Mouse (Mus musculus) midbrain, embryonic 13.5 days (tissue): ENCODE measurements at regions not wholly inside any gene's neighbourhood (a gene's known extent, or its start where the extent isn't known, plus 50 kb on each side); places are given as distances from the start of the nearest gene placed in this dataset.
A peak's percentile ranks its signal among the peaks of the same experiment; 100 is the strongest.

Experiments
- ATAC-seq: fragments of 200-750 bp; cut with Nextera tagmentation; 2 replicates; pipeline ENCODE4 v1.8.0; 2017; ENCODE audit warnings: mild to moderate bottlenecking, moderate TSS enrichment, moderate library complexity
- H3K27ac ChIP-seq: fragments of 300-500 bp; sonication (generic); 2 replicates; pipeline ENCODE4 v1.5.1; 2015; ENCODE audit warnings: inconsistent platforms, mild to moderate bottlenecking, moderate library complexity
- H3K27me3 ChIP-seq: fragments of 300-500 bp; sonication (generic); 2 replicates; pipeline ENCODE4 v1.6.1; 2015; ENCODE audit warnings: mild to moderate bottlenecking, inconsistent platforms
- H3K36me3 ChIP-seq: fragments of 300-500 bp; sonication (generic); 2 replicates; pipeline ENCODE4 v1.6.1; 2015; ENCODE audit warnings: mild to moderate bottlenecking, inconsistent platforms
- H3K4me1 ChIP-seq: fragments of 300-500 bp; sonication (generic); replicated peaks from 2 replicates; pipeline ENCODE4 v1.6.1; 2015; ENCODE audit warnings: inconsistent platforms
- H3K4me2 ChIP-seq: fragments of 300-500 bp; sonication (generic); replicated peaks from 2 replicates; pipeline ENCODE4 v1.6.1; 2015; ENCODE audit warnings: moderate library complexity, mild to moderate bottlenecking, inconsistent platforms
- H3K4me3 ChIP-seq: fragments of 300-500 bp; sonication (generic); replicated peaks from 2 replicates; pipeline ENCODE4 v1.5.1; 2015; ENCODE audit warnings: mild to moderate bottlenecking, inconsistent platforms
- H3K9ac ChIP-seq: fragments of 300-500 bp; sonication (generic); replicated peaks from 2 replicates; pipeline ENCODE4 v1.6.1; 2015; ENCODE audit warnings: mild to moderate bottlenecking, inconsistent platforms
- H3K9me3 ChIP-seq: fragments of 300-500 bp; sonication (generic); 2 replicates; pipeline ENCODE4 v1.6.1; 2016; ENCODE audit warnings: mild to moderate bottlenecking, inconsistent platforms
- WGBS: fragments of 180-500 bp; shearing (Covaris S2); methylation state at CpG from one replicate; pipeline ENCODE4 v1.1.7; 2015; 5-methylcytosine and 5-hydroxymethylcytosine counted together

GRCm38 (mm10) chr10:111686585-111686984 is 180.5 kb downstream of the Phlda1 start:
- 53% methylated on average over 5 of the region's 5 CpGs for WGBS
- Histone ChIP-seq H3K9ac (no peak overlapping the region), H3K4me3 (no peak overlapping the region), H3K36me3 (no peaks in the 10 kb centered on the region), H3K27me3 (no peaks in the 10 kb centered on the region), H3K9me3 (no peaks in the 10 kb centered on the region), H3K4me2 (no peak overlapping the region), H3K4me1 (no peaks in the 10 kb centered on the region), H3K27ac (no peak overlapping the region)
- ATAC-seq: peak; percentile 48; the same call in 1 of the 2 replicates

DNA sequence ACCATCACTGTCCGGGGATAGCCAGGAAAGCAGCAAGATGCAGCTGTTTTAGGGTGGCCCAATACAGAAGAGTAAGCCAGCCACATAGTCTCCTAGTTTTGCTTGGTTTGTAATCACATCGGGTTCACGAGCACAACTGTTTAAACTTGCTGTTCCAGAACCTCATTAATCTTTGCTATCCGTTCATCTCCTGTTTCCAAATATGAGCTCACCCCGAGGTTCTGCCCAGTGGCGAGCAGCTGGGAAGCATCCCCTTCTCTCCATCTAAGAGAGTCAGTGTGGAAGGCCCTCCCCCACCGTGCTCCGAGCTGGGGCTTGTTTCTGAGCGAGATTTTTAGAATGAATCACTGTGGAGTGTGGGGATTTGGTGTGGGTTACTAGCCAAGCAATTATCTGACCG is 183.5 kb downstream of the Phlda1 start:
- no peak for ATAC-seq
- no peak overlapping the region for H3K4me2 ChIP-seq
- H3K4me1 ChIP-seq: 0 out of 2 replicates have a peak, but pooled peaks cover 3% of the 10 kb centered on the region
- H3K4me3 ChIP-seq: no peak overlapping the region
- no peaks in the 10 kb centered on the region for H3K9me3 ChIP-seq
- H3K27me3 ChIP-seq: no peaks in the 10 kb centered on the region
- H3K9ac ChIP-seq: no peak overlapping the region
- WGBS: 79% methylated on average over 10 of the region's 10 CpGs
- no peak overlapping the region for H3K27ac ChIP-seq
- H3K36me3 ChIP-seq: no peaks in the 10 kb centered on the region

DNA sequence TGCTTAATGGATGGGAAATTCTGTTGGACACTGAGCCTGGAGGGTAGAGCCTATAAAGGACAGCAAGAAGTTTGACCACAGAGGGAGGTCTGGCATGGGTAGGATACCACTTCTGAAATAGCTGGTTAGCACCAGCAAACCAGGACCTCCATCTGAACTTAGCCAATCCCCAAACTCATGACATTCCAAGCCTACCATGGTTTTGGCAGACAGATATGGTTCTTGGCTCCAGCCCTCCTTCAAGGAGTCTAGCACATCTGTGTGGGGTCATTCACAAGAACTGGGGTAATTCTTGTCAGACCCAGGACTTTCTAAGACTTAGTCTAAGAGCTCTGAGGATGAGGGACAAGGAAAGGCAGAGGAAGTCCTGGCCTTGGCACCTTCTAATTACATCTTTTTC is 187.7 kb downstream of the Phlda1 start:
- no peak for ATAC-seq
- no peaks in the 10 kb centered on the region for H3K9me3 ChIP-seq
- peaks cover 8% of the 10 kb centered on the region; the same call in 1 of the 2 replicates for H3K4me1 ChIP-seq
- no peaks in the 10 kb centered on the region for H3K27me3 ChIP-seq
- H3K4me3 ChIP-seq: no peak overlapping the region
- no peak overlapping the region for H3K4me2 ChIP-seq
- no peaks in the 10 kb centered on the region for H3K36me3 ChIP-seq
- H3K27ac ChIP-seq: no peak overlapping the region
- H3K9ac ChIP-seq: no peak overlapping the region

- WGBS: 65% methylated on average over 6 of the region's 6 CpGs
- peak; percentile 50; the same call in 1 of the 2 replicates for ATAC-seq
- no peak overlapping the region for H3K9ac ChIP-seq
- H3K4me2 ChIP-seq: no peak overlapping the region
- H3K4me3 ChIP-seq: no peak overlapping the region
- no peaks in the 10 kb centered on the region for H3K9me3 ChIP-seq
- H3K27me3 ChIP-seq: no peaks in the 10 kb centered on the region
- no peaks in the 10 kb centered on the region for H3K36me3 ChIP-seq
- peak overlapping the region; percentile 41 for H3K27ac ChIP-seq
- H3K4me1 ChIP-seq: peaks cover 8% of the 10 kb centered on the region; the same call in 1 of the 2 replicates
These were observed 188.4 kb downstream of the Phlda1 start for GRCm38 (mm10) chr10:111694227-111695200.

- H3K9ac ChIP-seq: no peak overlapping the region
- no peaks in the 10 kb centered on the region for H3K36me3 ChIP-seq
- 90% methylated on average over 4 of the region's 4 CpGs for WGBS
- peaks cover 13% of the 10 kb centered on the region; the same call in 1 of the 2 replicates for H3K4me1 ChIP-seq
- H3K27ac ChIP-seq: no peak overlapping the region
- no peaks in the 10 kb centered on the region for H3K9me3 ChIP-seq
- no peaks in the 10 kb centered on the region for H3K27me3 ChIP-seq
- no peak overlapping the region for H3K4me2 ChIP-seq
- no peak for ATAC-seq
- H3K4me3 ChIP-seq: no peak overlapping the region
These were observed 190.1 kb downstream of the Phlda1 start for GRCm38 (mm10) chr10:111695918-111696760.

DNA sequence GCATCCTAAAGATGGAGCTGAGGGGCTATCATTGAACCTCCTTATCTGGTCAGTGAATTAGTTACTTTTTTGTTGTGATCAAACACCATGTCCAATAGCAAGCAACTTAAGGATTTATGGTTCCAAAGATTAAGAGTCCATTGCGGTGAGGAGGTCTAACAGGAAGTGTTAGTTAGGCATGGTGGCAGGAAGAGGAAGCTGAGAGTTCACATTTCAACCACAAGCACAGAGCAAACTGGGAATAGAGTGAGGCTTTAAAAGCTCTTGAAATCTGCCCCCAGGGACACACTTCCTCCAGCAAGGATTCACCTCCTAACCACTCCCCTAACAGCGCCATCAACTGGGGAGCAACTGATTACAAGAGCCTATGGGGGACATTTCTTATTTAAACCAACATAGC is 190.9 kb downstream of the Phlda1 start:
- no peak overlapping the region for H3K27ac ChIP-seq
- no peaks in the 10 kb centered on the region for H3K36me3 ChIP-seq
- H3K9ac ChIP-seq: no peak overlapping the region
- no peak overlapping the region for H3K4me3 ChIP-seq
- ATAC-seq: no peak
- WGBS: 89% methylated on average over 2 of the region's 2 CpGs
- no peak overlapping the region for H3K4me2 ChIP-seq
- H3K9me3 ChIP-seq: no peaks in the 10 kb centered on the region
- H3K4me1 ChIP-seq: peaks cover 13% of the 10 kb centered on the region; the same call in 1 of the 2 replicates
- no peaks in the 10 kb centered on the region for H3K27me3 ChIP-seq

- Histone ChIP-seq H3K27me3 (no peaks in the 10 kb centered on the region), H3K4me2 (no peak overlapping the region), H3K9ac (no peak overlapping the region), H3K27ac (peak overlapping the region; percentile 47), H3K4me3 (no peak overlapping the region), H3K36me3 (no peaks in the 10 kb centered on the region), H3K4me1 (peaks cover 8% of the 10 kb centered on the region; the same call in 1 of the 2 replicates), H3K9me3 (no peaks in the 10 kb centered on the region)
- 63% methylated on average over 16 of the region's 16 CpGs for WGBS
- ATAC-seq: peak; percentile 72
These were observed 193.7 kb downstream of the Phlda1 start for GRCm38 (mm10) chr10:111699557-111700508.

- H3K4me2 ChIP-seq: no peak overlapping the region
- H3K9ac ChIP-seq: no peak overlapping the region
- H3K9me3 ChIP-seq: peaks cover 3% of the 10 kb centered on the region
- no peaks in the 10 kb centered on the region for H3K36me3 ChIP-seq
- peaks cover 5% of the 10 kb centered on the region; the same call in 1 of the 2 replicates for H3K4me1 ChIP-seq
- no peak for ATAC-seq
- WGBS: 79% methylated on average over 3 of the region's 3 CpGs
- peak overlapping the region; percentile 30; the same call in 1 of the 2 replicates for H3K27ac ChIP-seq
- H3K4me3 ChIP-seq: no peak overlapping the region
- no peaks in the 10 kb centered on the region for H3K27me3 ChIP-seq
These were observed 194.5 kb downstream of the Phlda1 start for GRCm38 (mm10) chr10:111700570-111700969.

DNA sequence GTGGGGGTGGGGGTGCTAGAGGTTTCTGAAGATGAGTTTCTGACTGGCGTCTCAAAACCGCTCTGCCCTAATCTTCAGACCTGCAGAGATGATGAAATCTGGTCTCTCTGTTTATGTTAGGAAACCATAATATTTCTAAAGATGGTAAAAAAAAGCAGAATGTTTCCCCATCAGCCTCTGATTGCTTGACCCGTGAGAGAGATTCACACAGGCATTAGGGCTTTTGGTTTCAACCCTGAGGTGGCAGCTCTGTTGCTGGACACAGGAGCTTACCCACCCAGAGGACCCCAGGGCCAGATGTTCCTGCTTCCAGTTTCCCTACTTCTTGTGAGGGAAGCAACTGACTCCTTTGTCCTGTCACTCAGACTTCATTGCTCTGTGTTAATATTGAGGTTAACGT is 195.1 kb downstream of the Phlda1 start:
- Histone ChIP-seq H3K27ac (no peak overlapping the region), H3K27me3 (no peaks in the 10 kb centered on the region), H3K9me3 (peaks cover 7% of the 10 kb centered on the region), H3K4me2 (no peak overlapping the region), H3K36me3 (no peaks in the 10 kb centered on the region), H3K4me3 (no peak overlapping the region), H3K9ac (no peak overlapping the region), H3K4me1 (peaks cover 5% of the 10 kb centered on the region; the same call in 1 of the 2 replicates)
- WGBS: 73% methylated on average over 4 of the region's 4 CpGs
- no peak for ATAC-seq

DNA sequence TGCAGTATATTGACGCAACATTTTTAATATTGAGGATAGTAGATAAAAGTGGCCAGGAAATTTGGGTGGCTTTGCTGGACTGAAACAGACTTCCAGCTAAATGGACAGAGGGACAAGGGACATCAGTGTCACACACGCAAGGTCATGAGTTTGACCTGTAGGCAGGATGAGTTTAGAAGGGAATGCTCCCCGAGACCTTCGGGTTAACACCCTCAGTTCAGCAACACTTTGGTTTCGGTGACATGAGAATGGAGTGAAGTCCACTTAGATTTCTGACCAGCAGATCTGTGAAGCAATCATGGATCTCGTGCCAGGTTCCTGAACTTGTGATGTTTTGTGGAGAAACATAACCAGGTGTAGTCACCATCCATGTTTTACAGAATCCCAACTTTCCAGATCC is 196.3 kb downstream of the Phlda1 start:
- no peak for ATAC-seq
- no peak overlapping the region for H3K4me3 ChIP-seq
- H3K27me3 ChIP-seq: no peaks in the 10 kb centered on the region
- H3K9me3 ChIP-seq: peaks cover 7% of the 10 kb centered on the region
- H3K9ac ChIP-seq: no peak overlapping the region
- H3K4me2 ChIP-seq: no peak overlapping the region
- no peak overlapping the region for H3K27ac ChIP-seq
- WGBS: 96% methylated on average over 6 of the region's 6 CpGs
- H3K4me1 ChIP-seq: peaks cover 5% of the 10 kb centered on the region; the same call in 1 of the 2 replicates
- H3K36me3 ChIP-seq: no peaks in the 10 kb centered on the region

DNA sequence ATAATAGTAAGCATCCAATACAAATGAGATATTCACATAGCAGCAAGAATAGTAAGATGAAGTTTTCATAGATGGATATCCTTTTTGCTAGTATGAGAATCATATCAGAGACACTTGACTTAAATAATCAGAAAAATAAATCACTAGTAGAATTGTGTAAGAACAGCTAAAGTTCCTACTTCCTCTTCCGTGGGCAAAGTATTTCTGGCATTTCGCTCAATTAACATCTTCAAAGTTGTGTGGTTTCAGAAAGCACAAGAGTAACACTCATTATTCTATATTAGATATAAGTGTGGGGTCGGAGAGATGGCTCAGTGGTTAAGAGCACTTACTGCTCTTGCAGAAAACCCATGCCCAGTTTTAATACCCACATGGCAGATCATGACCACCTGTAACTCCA is 197.4 kb downstream of the Phlda1 start:
- H3K9me3 ChIP-seq: peaks cover 7% of the 10 kb centered on the region
- H3K27me3 ChIP-seq: no peaks in the 10 kb centered on the region
- no peaks in the 10 kb centered on the region for H3K36me3 ChIP-seq
- no peak overlapping the region for H3K27ac ChIP-seq
- H3K4me2 ChIP-seq: no peak overlapping the region
- no peak for ATAC-seq
- 97% methylated on average over 3 of the region's 3 CpGs for WGBS
- H3K9ac ChIP-seq: no peak overlapping the region
- no peak overlapping the region for H3K4me3 ChIP-seq
- peaks cover 5% of the 10 kb centered on the region; the same call in 1 of the 2 replicates for H3K4me1 ChIP-seq
